Mouse (Mus musculus): ENCODE measurements around the gene Ppt2. TPM values are rescaled to one million over a fixed set of nuclear protein-coding genes. Genes with fewer than 3 reads are reported as not detected.

Gene Ppt2
- polyA plus RNA-seq, 1 experiment from 2014 or later = 32.9 TPM

GRCm38 (mm10) chr17:34588767-34589166, 39.5 kb downstream of the Ppt2 start:
- Histone ChIP-seq H3K27me3 (replicated peaks; ENCODE audit: control insufficient read depth, insufficient read depth, low read length) (no peaks in the 10 kb centered on the region), H3K4me2 (ENCODE audit: low read depth, low read length) (no peak overlapping the region; the same call in 1 of the 2 replicates), H3K9ac (ENCODE audit: low read depth, low read length) (no peak overlapping the region), H3K9me3 (ENCODE audit: control insufficient read depth, low read length) (no peaks in the 10 kb centered on the region), H3K4me1 (ENCODE audit: control insufficient read depth, insufficient read depth, low read length) (peaks cover 48% of the 10 kb centered on the region), H3K4me3 (ENCODE audit: low read length) (no peak overlapping the region), H3K27ac (ENCODE audit: low read length) (no peak overlapping the region), H3K36me3 (ENCODE audit: control insufficient read depth, insufficient read depth, low read length) (no peaks in the 10 kb centered on the region)
- no peak for ATAC-seq
- 64% methylated on average over 3 of the region's 3 CpGs for WGBS

DNA sequence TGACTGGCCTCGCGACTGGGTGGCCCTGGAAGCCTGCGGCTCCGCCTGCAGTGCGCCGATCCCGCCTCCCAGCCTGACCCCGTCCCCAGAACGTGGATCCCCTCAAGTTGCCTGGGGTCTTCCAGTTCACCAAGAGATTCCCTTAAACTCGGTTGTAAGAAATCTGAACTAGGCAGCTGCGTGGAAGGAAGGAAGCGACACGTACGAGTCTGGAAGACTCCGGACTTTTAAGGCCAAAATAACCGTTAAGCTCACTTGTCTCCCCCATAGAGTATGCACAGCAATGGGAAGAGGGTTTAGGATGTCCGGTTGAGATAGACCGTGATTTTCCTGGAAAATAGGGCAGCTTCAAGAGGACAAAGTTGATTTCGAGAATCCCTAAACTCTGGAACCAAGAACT, 40.5 kb downstream of the Ppt2 start:
- Histone ChIP-seq H3K9me3 (ENCODE audit: control insufficient read depth, low read length) (no peaks in the 10 kb centered on the region), H3K4me3 (ENCODE audit: low read length) (peak overlapping the region; percentile 82), H3K9ac (ENCODE audit: low read depth, low read length) (peak overlapping the region; percentile 96), H3K4me1 (ENCODE audit: control insufficient read depth, insufficient read depth, low read length) (peaks cover 49% of the 10 kb centered on the region), H3K36me3 (ENCODE audit: control insufficient read depth, insufficient read depth, low read length) (no peaks in the 10 kb centered on the region), H3K27ac (ENCODE audit: low read length) (peak overlapping the region; percentile 95), H3K4me2 (ENCODE audit: low read depth, low read length) (peak overlapping the region; percentile 70), H3K27me3 (replicated peaks; ENCODE audit: control insufficient read depth, insufficient read depth, low read length) (no peaks in the 10 kb centered on the region)
- ATAC-seq = no peak
- WGBS = 3% methylated on average over 19 of the region's 19 CpGs

- H3K4me3 ChIP-seq (ENCODE audit: low read length) = peak overlapping the region; percentile 82
- peaks cover 49% of the 10 kb centered on the region for H3K4me1 ChIP-seq (ENCODE audit: control insufficient read depth, insufficient read depth, low read length)
- no peaks in the 10 kb centered on the region for H3K36me3 ChIP-seq (ENCODE audit: control insufficient read depth, insufficient read depth, low read length)
- peak overlapping the region; percentile 95 for H3K27ac ChIP-seq (ENCODE audit: low read length)
- H3K9ac ChIP-seq (ENCODE audit: low read depth, low read length) = peak overlapping the region; percentile 96
- H3K9me3 ChIP-seq (ENCODE audit: control insufficient read depth, low read length) = no peaks in the 10 kb centered on the region
- H3K27me3 ChIP-seq (replicated peaks; ENCODE audit: control insufficient read depth, insufficient read depth, low read length) = no peaks in the 10 kb centered on the region
- WGBS = under 1% methylated on average over 49 of the region's 50 CpGs
- peak; percentile 90 for ATAC-seq
- H3K4me2 ChIP-seq (ENCODE audit: low read depth, low read length) = peak overlapping the region; percentile 98
Observed at GRCm38 (mm10) chr17:34587423-34587811, 40.9 kb downstream of the Ppt2 start.

GRCm38 (mm10) chr17:34586796-34587422, 41.4 kb downstream of the Ppt2 start:
- peak overlapping the region; percentile 96 for H3K9ac ChIP-seq (ENCODE audit: low read depth, low read length)
- H3K9me3 ChIP-seq (ENCODE audit: control insufficient read depth, low read length) = no peaks in the 10 kb centered on the region
- WGBS = 1% methylated on average over 38 of the region's 38 CpGs
- H3K4me1 ChIP-seq (ENCODE audit: control insufficient read depth, insufficient read depth, low read length) = peaks cover 49% of the 10 kb centered on the region
- H3K4me3 ChIP-seq (ENCODE audit: low read length) = peak overlapping the region; percentile 82
- ATAC-seq = peak; percentile 85
- no peaks in the 10 kb centered on the region for H3K27me3 ChIP-seq (replicated peaks; ENCODE audit: control insufficient read depth, insufficient read depth, low read length)
- H3K4me2 ChIP-seq (ENCODE audit: low read depth, low read length) = peak overlapping the region; percentile 98
- H3K36me3 ChIP-seq (ENCODE audit: control insufficient read depth, insufficient read depth, low read length) = no peaks in the 10 kb centered on the region
- H3K27ac ChIP-seq (ENCODE audit: low read length) = peak overlapping the region; percentile 95

GRCm38 (mm10) chr17:34585877-34586771, 42.2 kb downstream of the Ppt2 start:
- peak overlapping the region; percentile 82 for H3K4me3 ChIP-seq (ENCODE audit: low read length)
- WGBS = 36% methylated on average over 32 of the region's 32 CpGs
- no peaks in the 10 kb centered on the region for H3K36me3 ChIP-seq (ENCODE audit: control insufficient read depth, insufficient read depth, low read length)
- H3K9ac ChIP-seq (ENCODE audit: low read depth, low read length) = peak overlapping the region; percentile 96; the same call in 1 of the 2 replicates
- H3K4me2 ChIP-seq (ENCODE audit: low read depth, low read length) = peak overlapping the region; percentile 98
- peaks cover 42% of the 10 kb centered on the region for H3K4me1 ChIP-seq (ENCODE audit: control insufficient read depth, insufficient read depth, low read length)
- peak overlapping the region; percentile 95 for H3K27ac ChIP-seq (ENCODE audit: low read length)
- H3K9me3 ChIP-seq (ENCODE audit: control insufficient read depth, low read length) = no peaks in the 10 kb centered on the region
- ATAC-seq = no peak
- H3K27me3 ChIP-seq (replicated peaks; ENCODE audit: control insufficient read depth, insufficient read depth, low read length) = no peaks in the 10 kb centered on the region

GRCm38 (mm10) chr17:34585121-34585520, 43.2 kb downstream of the Ppt2 start:
- Histone ChIP-seq H3K27ac (ENCODE audit: low read length) (no peak overlapping the region), H3K36me3 (ENCODE audit: control insufficient read depth, insufficient read depth, low read length) (no peaks in the 10 kb centered on the region), H3K4me3 (ENCODE audit: low read length) (no peak overlapping the region), H3K27me3 (replicated peaks; ENCODE audit: control insufficient read depth, insufficient read depth, low read length) (no peaks in the 10 kb centered on the region), H3K4me1 (ENCODE audit: control insufficient read depth, insufficient read depth, low read length) (peaks cover 32% of the 10 kb centered on the region), H3K9ac (ENCODE audit: low read depth, low read length) (no peak overlapping the region), H3K4me2 (ENCODE audit: low read depth, low read length) (no peak overlapping the region), H3K9me3 (ENCODE audit: control insufficient read depth, low read length) (no peaks in the 10 kb centered on the region)
- no peak for ATAC-seq
- WGBS = 86% methylated on average over 8 of the region's 8 CpGs

GRCm38 (mm10) chr17:34583819-34584218, 44.5 kb downstream of the Ppt2 start:
- Histone ChIP-seq H3K27ac (ENCODE audit: low read length) (no peak overlapping the region), H3K4me1 (ENCODE audit: control insufficient read depth, insufficient read depth, low read length) (peaks cover 19% of the 10 kb centered on the region), H3K27me3 (replicated peaks; ENCODE audit: control insufficient read depth, insufficient read depth, low read length) (no peaks in the 10 kb centered on the region), H3K9me3 (ENCODE audit: control insufficient read depth, low read length) (no peaks in the 10 kb centered on the region), H3K4me3 (ENCODE audit: low read length) (no peak overlapping the region), H3K9ac (ENCODE audit: low read depth, low read length) (no peak overlapping the region), H3K36me3 (ENCODE audit: control insufficient read depth, insufficient read depth, low read length) (no peaks in the 10 kb centered on the region), H3K4me2 (ENCODE audit: low read depth, low read length) (no peak overlapping the region)
- no peak for ATAC-seq
- 93% methylated on average over 8 of the region's 8 CpGs for WGBS

GRCm38 (mm10) chr17:34583397-34583796, 44.9 kb downstream of the Ppt2 start:
- Histone ChIP-seq H3K27ac (ENCODE audit: low read length) (no peak overlapping the region), H3K4me2 (ENCODE audit: low read depth, low read length) (no peak overlapping the region), H3K36me3 (ENCODE audit: control insufficient read depth, insufficient read depth, low read length) (no peaks in the 10 kb centered on the region), H3K4me3 (ENCODE audit: low read length) (no peak overlapping the region), H3K27me3 (replicated peaks; ENCODE audit: control insufficient read depth, insufficient read depth, low read length) (no peaks in the 10 kb centered on the region), H3K9me3 (ENCODE audit: control insufficient read depth, low read length) (no peaks in the 10 kb centered on the region), H3K9ac (ENCODE audit: low read depth, low read length) (no peak overlapping the region), H3K4me1 (ENCODE audit: control insufficient read depth, insufficient read depth, low read length) (peaks cover 16% of the 10 kb centered on the region)
- no peak for ATAC-seq
- WGBS = 58% methylated on average over 7 of the region's 7 CpGs

- Histone ChIP-seq H3K9ac (ENCODE audit: low read depth, low read length) (no peak overlapping the region), H3K27ac (ENCODE audit: low read length) (no peak overlapping the region), H3K36me3 (ENCODE audit: control insufficient read depth, insufficient read depth, low read length) (no peaks in the 10 kb centered on the region), H3K4me3 (ENCODE audit: low read length) (no peak overlapping the region), H3K4me2 (ENCODE audit: low read depth, low read length) (no peak overlapping the region), H3K9me3 (ENCODE audit: control insufficient read depth, low read length) (no peaks in the 10 kb centered on the region), H3K27me3 (replicated peaks; ENCODE audit: control insufficient read depth, insufficient read depth, low read length) (no peaks in the 10 kb centered on the region), H3K4me1 (ENCODE audit: control insufficient read depth, insufficient read depth, low read length) (peaks cover 12% of the 10 kb centered on the region; the same call in 1 of the 2 replicates)
- no peak for ATAC-seq
- 88% methylated on average over 12 of the region's 12 CpGs for WGBS
Observed at GRCm38 (mm10) chr17:34582528-34582927, 45.8 kb downstream of the Ppt2 start.
